9 mouse cellular contexts compared by ENCODE assay signal in genomic region chr15:34016397-34017156, GRCm38 (mm10).
DNase-seq lines count a peak whose midpoint lies in the region; ATAC-seq and TF ChIP-seq lines count a peak whose summit lies in the region.
"Had no signal": no experiment of that assay in that cellular context is flagged by ENCODE, and none has a peak within 500 bp of the region (broad histone marks: within the 10 kb centered on the region; RNA-seq: fewer than 3 reads in every experiment).

No protein-coding gene starts in this region.

- no peak overlapping the region for H3K4me3 ChIP-seq in limb, embryonic 14.5 days (replicated peaks; ENCODE audit: low read length)
- no peak overlapping the region for H3K4me3 ChIP-seq in neural tube, embryonic 14.5 days (ENCODE audit: low read depth, low read length)
- H3K4me3 ChIP-seq: liver, embryonic 15.5 days had no signal

- no peaks in the 10 kb centered on the region for H3K36me3 ChIP-seq in limb, embryonic 14.5 days (ENCODE audit: control insufficient read depth, insufficient read depth, low read length)
- H3K36me3 ChIP-seq in neural tube, embryonic 14.5 days (ENCODE audit: control insufficient read depth, insufficient read depth, low read length) = no peaks in the 10 kb centered on the region
- H3K36me3 ChIP-seq: liver, embryonic 15.5 days had no signal

- 54% methylated on average over 13 of the region's 13 CpGs for WGBS in limb, embryonic 14.5 days
- WGBS in neural tube, embryonic 14.5 days = 52% methylated on average over 13 of the region's 13 CpGs

- no peak overlapping the region for H3K4me2 ChIP-seq in limb, embryonic 14.5 days (replicated peaks; ENCODE audit: low read depth, low read length, severe bottlenecking)
- H3K4me2 ChIP-seq in neural tube, embryonic 14.5 days (ENCODE audit: low read depth, low read length) = no peak overlapping the region
- H3K4me2 ChIP-seq: liver, embryonic 15.5 days had no signal

- H3K27me3 ChIP-seq in limb, embryonic 14.5 days (ENCODE audit: control insufficient read depth, insufficient read depth, low read length) = no peaks in the 10 kb centered on the region
- H3K27me3 ChIP-seq in neural tube, embryonic 14.5 days (ENCODE audit: control insufficient read depth, insufficient read depth, low read length) = no peaks in the 10 kb centered on the region
- H3K27me3 ChIP-seq: liver, embryonic 15.5 days had no signal

- no peak for TF ChIP-seq POLR2A in limb, embryonic 14.5 days (IDR thresholded peaks at IDR 0.05; ENCODE audit: borderline replicate concordance, extremely low read depth, insufficient read depth, insufficient read length)

- DNase-seq in ovary, postnatal 14 days (ENCODE audit: low spot score) = peak; percentile 2
- DNase-seq in ovary, postnatal 36 days (ENCODE audit: low spot score) = no peak
- DNase-seq in ZHBTc4 (ENCODE audit: low read depth, low spot score) = peak; percentile 81
- DNase-seq in limb, embryonic 14.5 days (ENCODE audit: low spot score) = peak; percentile 36
- no peak for DNase-seq in ovary, postnatal 10 days (ENCODE audit: low spot score)

- no peaks in the 10 kb centered on the region for H3K9me3 ChIP-seq in limb, embryonic 14.5 days (ENCODE audit: control insufficient read depth, low read length)
- no peaks in the 10 kb centered on the region for H3K9me3 ChIP-seq in neural tube, embryonic 14.5 days (ENCODE audit: control insufficient read depth, low read length)
- H3K9me3 ChIP-seq: liver, embryonic 15.5 days had no signal

- no peaks in the 10 kb centered on the region for H3K4me1 ChIP-seq in limb, embryonic 14.5 days (ENCODE audit: control insufficient read depth, insufficient read depth, low read length)
- no peaks in the 10 kb centered on the region for H3K4me1 ChIP-seq in neural tube, embryonic 14.5 days (ENCODE audit: control insufficient read depth, insufficient read depth, low read length)
- H3K4me1 ChIP-seq: liver, embryonic 15.5 days had no signal

- H3K9ac ChIP-seq in limb, embryonic 14.5 days (ENCODE audit: low read depth, low read length, severe bottlenecking) = no peak overlapping the region
- H3K9ac ChIP-seq in neural tube, embryonic 14.5 days (replicated peaks; ENCODE audit: low read depth, low read length) = no peak overlapping the region
- H3K9ac ChIP-seq: liver, embryonic 15.5 days had no signal

- no peak overlapping the region for H3K27ac ChIP-seq in limb, embryonic 14.5 days (replicated peaks; ENCODE audit: low read depth, low read length)
- H3K27ac ChIP-seq in neural tube, embryonic 14.5 days (ENCODE audit: low read depth, low read length) = no peak overlapping the region
- H3K27ac ChIP-seq: liver, embryonic 15.5 days had no signal

- peak; percentile 65; the same call in 1 of the 2 replicates for ATAC-seq in common myeloid progenitor, adult 5-6 weeks (replicated peaks; ENCODE audit: low read depth, poor library complexity, severe bottlenecking)
- ATAC-seq in hematopoietic stem cell, adult 5-6 weeks (replicated peaks in 1 of 2; ENCODE audit: insufficient read depth in 1 of 2, low FRiP score in 2 of 2, low TSS enrichment in 1 of 2, low read depth in 1 of 2, poor library complexity in 2 of 2, severe bottlenecking in 2 of 2) = peak; percentile 62 to 75; a peak in 3 of 4 replicates
- no peak for ATAC-seq in limb, embryonic 14.5 days (ENCODE audit: low FRiP score, low read depth)
- ATAC-seq in neural tube, embryonic 14.5 days (ENCODE audit: low read depth) = peak; percentile 82

Comparison
In these comparisons a context has a peak if more than half of its experiments do, and no peak if none do; other contexts are left out.
1. DNase-seq: peak in ovary, postnatal 14 days (single experiment), ZHBTc4 (single experiment) and limb, embryonic 14.5 days (single experiment); none in ovary, postnatal 36 days (single experiment) and ovary, postnatal 10 days (single experiment).